Mouse (Mus musculus): Measurements from ENCODE around the gene Mau2.

Gene Mau2

GRCm38 (mm10) chr8:69970880-69971279, 71.7 kb downstream of the Mau2 start:
- DNase-seq = no peak

- DNase-seq = no peak
These were observed 75.1 kb downstream of the Mau2 start for GRCm38 (mm10) chr8:69967291-69967933.
